Mouse (Mus musculus) gonadal fat pad, adult 2 months (tissue): ENCODE data around the gene Cript. TPM values are rescaled to one million over a fixed set of nuclear protein-coding genes. Genes with fewer than 3 reads are reported as not detected.

Source experiments
- DNase-seq: peaks from one replicate; pipeline ENCODE4 v3.0.0-alpha.2; 2012; ENCODE audit warnings: low read depth
- polyA plus RNA-seq: library from polyadenylated mRNA; depleted of rRNA; stranded (reverse); fragments of >200 nt; gene quantifications from 2 replicates; pipeline ENCODE4 v1.2.3, GENCODE M21; 2012; rRNA removed

Cript gene
- 18.1 and 21.9 TPM in 2 replicates for polyA plus RNA-seq

- peak; percentile 74 for DNase-seq
These were observed at the start of gene Cript, which contains the start of gene Pigf for GRCm38 (mm10) chr17:87025269-87025949. TSS of gene Cript (plus strand) at chr17:87025550. TSS of gene Pigf (minus strand) at chr17:87025406.

GRCm38 (mm10) chr17:86976387-86976786, 49.0 kb upstream of the Cript start:
- DNase-seq = no peak

- no peak for DNase-seq
These were observed 46.9 kb upstream of the Cript start for GRCm38 (mm10) chr17:86978496-86978895.

GRCm38 (mm10) chr17:86981205-86981604, 44.1 kb upstream of the Cript start:
- DNase-seq = no peak

- DNase-seq = no peak
These were observed 43.6 kb upstream of the Cript start for GRCm38 (mm10) chr17:86981701-86982100.

- DNase-seq = no peak
These were observed 42.9 kb upstream of the Cript start for GRCm38 (mm10) chr17:86982497-86982896.

GRCm38 (mm10) chr17:86986449-86987138, 38.8 kb upstream of the Cript start:
- DNase-seq = no peak

- DNase-seq = no peak
These were observed 37.2 kb upstream of the Cript start for GRCm38 (mm10) chr17:86988161-86988560.

GRCm38 (mm10) chr17:86988601-86989184, 36.7 kb upstream of the Cript start:
- no peak for DNase-seq

GRCm38 (mm10) chr17:86991306-86991705, 34.0 kb upstream of the Cript start:
- DNase-seq = no peak

- no peak for DNase-seq
These were observed 28.0 kb upstream of the Cript start for GRCm38 (mm10) chr17:86997323-86997722.

GRCm38 (mm10) chr17:87008950-87009349, 16.4 kb upstream of the Cript start:
- no peak for DNase-seq

- no peak for DNase-seq
These were observed 13.9 kb upstream of the Cript start for GRCm38 (mm10) chr17:87011301-87012019.

GRCm38 (mm10) chr17:87019692-87020091, 5.7 kb upstream of the Cript start:
- no peak for DNase-seq

GRCm38 (mm10) chr17:87024491-87025242, 683 bp upstream of the Cript start:
- DNase-seq = no peak

GRCm38 (mm10) chr17:87036141-87037073, 11.1 kb downstream of the Cript start:
- no peak for DNase-seq

GRCm38 (mm10) chr17:87038496-87038895, 13.1 kb downstream of the Cript start:
- no peak for DNase-seq

GRCm38 (mm10) chr17:87041739-87042138, 16.4 kb downstream of the Cript start:
- no peak for DNase-seq

GRCm38 (mm10) chr17:87044364-87044763, 19.0 kb downstream of the Cript start:
- DNase-seq = no peak

- DNase-seq = no peak
These were observed 19.4 kb downstream of the Cript start for GRCm38 (mm10) chr17:87044796-87045195.
